Mouse (Mus musculus) fat pad, adult 2 months (tissue): Measurements from ENCODE around the gene Cfap46.
A peak's percentile ranks its signal among the peaks of the same experiment; 100 is the strongest.
"Not testable (repeated sequence)": the region's sequence is repeated elsewhere in the genome, so short reads cannot be mapped to it uniquely, and the experiment has no call there.

Experiments used
- DNase-seq: peaks from one replicate; pipeline ENCODE4 v3.0.0-alpha.2; 2011; ENCODE audit warnings: low read depth, low spot score; ENCODE audit errors: extremely low read depth

The Cfap46 gene

DNA sequence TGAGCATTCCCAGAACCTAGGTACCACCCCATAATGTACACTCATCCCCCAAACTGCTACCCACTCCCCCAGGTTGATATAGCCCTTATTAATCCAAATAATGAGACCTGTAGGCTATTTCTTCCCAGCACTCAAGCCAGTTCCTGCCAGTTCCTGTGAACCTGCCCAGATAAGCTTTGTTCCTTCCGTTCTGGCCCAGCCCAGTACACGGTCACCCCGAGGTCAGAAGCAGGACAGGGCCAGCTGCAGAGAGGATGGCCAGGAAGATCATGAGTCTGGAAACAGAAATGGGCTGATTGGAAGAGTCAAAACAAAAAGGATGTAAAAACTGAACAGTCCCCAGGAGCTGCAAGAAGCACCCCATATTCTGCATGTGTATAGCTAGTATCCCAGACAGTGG, 20.3 kb downstream of the Cfap46 start:
- no peak for DNase-seq

GRCm38 (mm10) chr7:139659901-139660300, 23.7 kb downstream of the Cfap46 start:
- DNase-seq, result not testable (repeated sequence)

- no peak for DNase-seq
Observed at GRCm38 (mm10) chr7:139649698-139650097, 33.9 kb downstream of the Cfap46 start.

GRCm38 (mm10) chr7:139648107-139648824, 35.4 kb downstream of the Cfap46 start:
- DNase-seq, result peak; percentile 11

GRCm38 (mm10) chr7:139633393-139633792, 50.2 kb downstream of the Cfap46 start:
- DNase-seq, result no peak

DNA sequence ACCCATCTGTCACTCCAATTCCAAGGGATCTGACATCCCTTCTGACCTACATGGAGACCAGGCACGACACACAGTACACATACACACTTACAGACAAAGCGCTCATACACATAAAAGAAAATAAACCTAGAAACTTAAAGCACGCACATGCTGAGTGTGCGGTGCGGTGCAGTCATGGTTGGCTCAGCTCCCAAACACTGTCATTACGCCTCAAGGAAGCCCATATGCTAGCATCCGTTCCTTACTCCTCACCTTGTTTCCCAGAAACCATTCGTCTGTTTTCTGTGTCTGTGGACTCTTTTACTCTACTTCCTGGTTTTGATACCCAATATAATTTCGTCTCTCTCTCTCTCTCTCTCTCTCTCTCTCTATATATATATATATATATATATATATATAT, 58.5 kb downstream of the Cfap46 start:
- DNase-seq, result no peak

GRCm38 (mm10) chr7:139622568-139622967, 61.0 kb downstream of the Cfap46 start:
- DNase-seq, result no peak

GRCm38 (mm10) chr7:139615767-139616766, 67.5 kb downstream of the Cfap46 start:
- DNase-seq, result no peak

DNA sequence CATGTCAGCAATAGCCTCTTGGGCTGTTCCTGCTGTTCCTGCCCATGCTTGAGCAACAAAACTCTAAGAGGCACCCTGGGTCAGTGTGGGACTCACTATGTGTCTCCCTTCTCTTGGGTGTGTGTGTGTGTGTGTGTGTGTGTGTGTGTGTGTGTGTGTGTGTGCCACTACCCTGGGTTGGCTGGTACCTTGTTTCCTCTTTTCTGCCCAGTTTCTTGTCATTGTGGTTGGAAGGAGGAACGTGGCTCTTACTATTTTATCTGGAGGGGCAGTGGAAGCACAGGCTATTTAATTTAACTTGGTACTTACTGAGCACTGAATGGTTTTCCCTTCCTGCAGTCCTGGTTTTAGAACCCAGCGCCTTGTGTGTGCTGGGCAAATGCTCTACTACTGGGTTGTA, 73.3 kb downstream of the Cfap46 start:
- DNase-seq, result no peak

DNA sequence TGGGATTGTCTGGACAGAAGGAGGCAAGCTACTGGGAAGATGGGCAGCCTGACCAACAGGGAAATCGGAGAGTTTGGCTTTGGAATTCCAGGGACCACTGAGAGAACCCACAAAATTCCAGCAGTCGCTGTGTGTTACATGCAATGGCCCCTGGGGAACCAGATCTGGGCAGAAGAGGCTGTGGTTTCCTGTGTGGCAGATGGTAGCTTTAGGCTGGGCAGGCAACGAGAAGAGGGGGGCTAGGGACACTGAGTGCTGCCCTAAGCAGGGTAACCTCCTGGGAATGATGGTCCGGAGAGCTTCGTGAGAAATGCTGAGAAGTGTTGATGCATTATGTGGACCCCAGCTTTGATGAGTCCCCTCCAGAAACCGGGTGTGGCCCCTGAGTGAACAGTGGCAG, 87.8 kb downstream of the Cfap46 start:
- no peak for DNase-seq

DNA sequence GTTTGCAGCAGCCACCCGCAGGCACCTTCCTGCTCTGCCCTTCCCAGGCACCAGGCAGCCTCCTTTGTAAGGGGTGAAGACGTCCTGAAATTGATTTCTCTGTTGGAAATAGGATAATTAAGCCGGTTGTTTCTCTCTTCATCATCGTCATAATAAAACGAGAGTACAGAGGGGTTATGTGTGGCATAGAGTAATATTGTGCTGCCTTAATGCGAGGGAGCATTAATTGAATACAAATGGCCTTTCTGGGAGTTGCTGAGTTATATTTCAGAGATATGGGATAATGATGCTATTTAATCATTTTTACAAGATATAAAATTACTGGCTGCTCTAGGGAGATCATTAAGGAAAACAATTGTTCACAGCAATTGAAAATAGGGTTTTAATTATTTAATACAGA, 88.3 kb downstream of the Cfap46 start:
- DNase-seq, result no peak

DNA sequence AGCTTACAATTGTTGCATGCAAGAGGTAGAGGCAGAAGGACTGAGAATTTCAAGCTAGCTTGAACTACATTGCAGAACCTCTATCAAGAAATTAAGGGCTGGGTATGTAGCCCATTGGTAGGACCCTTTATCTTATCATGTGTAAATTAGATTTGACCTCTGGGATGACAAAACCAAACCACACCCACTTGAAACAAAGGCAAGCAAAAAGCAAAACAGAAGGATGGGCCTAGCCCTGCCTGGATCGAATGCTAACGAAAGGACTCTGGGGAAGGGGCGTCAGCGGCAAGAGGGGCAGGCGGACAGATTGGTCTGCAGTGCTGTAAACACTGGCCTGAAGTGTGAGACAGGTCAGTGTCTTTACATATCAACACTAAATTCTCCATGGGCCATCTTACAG, 92.3 kb downstream of the Cfap46 start:
- no peak for DNase-seq

DNA sequence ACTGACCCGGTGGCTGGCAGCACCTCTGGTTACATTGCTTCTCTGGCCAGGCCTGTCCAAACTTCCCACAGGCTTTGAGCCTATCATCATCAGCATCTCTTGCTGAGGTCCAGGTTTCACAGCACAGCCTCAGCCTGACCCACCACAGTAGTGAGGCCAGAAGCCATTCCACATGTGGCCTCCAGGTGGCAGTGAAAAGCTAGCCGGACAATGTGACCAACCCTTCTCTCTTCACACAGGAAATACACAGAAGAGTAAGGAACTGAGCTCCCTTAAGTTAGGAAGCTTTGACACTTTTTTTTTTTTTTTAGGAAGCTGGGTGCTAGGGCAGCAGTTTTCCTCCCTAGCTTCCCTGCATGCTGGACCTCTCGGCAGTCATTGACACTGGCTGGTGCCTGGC, 93.3 kb downstream of the Cfap46 start:
- DNase-seq, result no peak

DNA sequence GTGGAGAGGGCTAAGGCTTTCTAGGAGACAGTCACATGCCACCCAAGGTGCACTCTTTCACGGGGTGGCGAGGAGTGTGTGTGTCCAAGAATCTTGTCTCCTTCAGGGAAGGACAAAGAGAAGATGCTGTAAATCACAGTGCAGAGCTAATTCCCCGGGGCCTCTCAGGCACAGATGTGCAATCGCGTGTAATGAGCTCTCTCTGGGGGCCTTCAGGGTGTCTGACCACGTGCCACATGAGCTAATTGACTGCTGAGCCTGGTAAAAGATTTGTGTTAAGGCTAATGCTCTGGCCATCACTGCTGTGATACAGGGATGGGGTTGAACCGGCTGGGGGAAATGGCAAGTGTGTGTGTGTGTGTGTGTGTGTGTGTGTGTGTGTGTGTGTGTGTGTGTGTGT, 95.7 kb downstream of the Cfap46 start:
- DNase-seq, result no peak

GRCm38 (mm10) chr7:139585183-139585821, 98.3 kb downstream of the Cfap46 start:
- no peak for DNase-seq

- DNase-seq, result no peak
Observed at GRCm38 (mm10) chr7:139584221-139585175, 99.1 kb downstream of the Cfap46 start.

DNA sequence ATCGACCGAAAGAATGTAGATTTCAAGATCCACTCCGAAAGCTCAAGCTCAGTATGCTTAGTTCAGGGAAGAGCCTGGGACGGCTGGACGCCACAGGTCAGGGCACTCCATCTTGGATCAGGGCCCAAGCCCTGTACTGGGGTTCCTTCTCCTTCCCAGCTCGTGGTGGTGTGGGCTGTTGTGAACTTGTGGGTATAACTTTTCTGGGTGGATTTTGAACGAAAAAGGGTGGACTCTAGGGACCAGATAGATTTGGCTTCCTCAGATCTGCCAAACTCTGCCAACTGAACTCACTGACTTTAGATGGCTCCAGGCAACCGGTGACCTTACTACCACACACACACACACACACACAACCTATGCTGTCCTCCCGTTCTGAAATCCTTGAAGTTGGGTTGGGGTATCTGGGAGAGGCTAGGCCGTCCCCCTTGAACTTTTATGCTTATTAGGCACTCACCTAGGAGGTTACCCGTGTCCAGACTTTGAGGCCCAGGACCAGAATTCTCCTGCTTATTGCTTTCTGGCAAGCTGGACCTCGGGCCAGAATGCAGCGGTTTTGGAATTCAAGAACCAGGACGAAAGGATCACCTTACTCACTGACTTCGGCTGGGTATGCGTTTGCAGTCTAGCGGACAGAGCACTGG, 100.4 kb downstream of the Cfap46 start:
- no peak for DNase-seq

DNA sequence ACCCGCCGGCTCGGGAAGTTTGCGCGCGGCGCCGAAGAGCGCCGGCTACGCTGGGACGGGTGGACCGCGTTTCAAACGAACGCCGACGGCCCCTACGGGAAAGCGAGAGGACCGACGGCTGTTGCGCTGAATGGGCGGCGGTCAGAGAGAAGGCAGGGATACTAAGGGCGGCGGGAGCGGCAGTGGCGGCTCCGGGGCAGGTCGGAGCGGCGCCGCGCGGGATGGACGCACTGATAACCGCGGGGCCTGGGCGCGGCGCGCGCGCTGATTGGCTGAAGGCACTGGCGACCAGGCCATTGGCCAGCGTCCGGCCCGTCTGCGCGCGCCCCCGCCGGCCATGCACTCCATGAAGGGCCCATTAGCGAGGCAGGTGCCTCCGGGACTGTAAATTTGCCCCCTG, 101.0 kb downstream of the Cfap46 start, which contains the start of gene Nkx6-2:
TSS of gene Nkx6-2 (minus strand) at position 203 of the 400 bp plus-strand sequence.
- no peak for DNase-seq

GRCm38 (mm10) chr7:139581801-139582571, 101.6 kb downstream of the Cfap46 start:
- DNase-seq, result no peak
